Mouse (Mus musculus): ENCODE data around the gene 1700025C18Rik.

DNA sequence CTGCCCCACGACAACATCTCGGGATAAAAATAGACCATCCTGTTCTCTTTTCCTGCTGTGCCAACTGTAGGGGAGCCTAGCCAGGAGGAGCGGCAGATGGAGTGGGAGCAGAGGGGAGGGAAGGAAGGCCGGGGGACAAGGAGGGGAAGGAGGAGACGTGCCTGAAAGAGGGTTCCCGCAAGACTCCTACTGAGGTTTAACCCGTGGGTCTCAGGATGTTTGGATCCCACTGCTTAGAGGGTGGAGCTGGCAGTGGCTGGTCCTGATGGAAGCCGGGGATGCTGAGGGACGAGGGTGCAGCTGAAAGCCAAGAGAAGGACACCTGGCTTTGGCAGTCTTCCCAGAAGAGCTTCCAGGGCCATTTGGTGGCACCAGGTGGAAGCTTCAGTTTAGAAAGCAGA lies 17.2 kb downstream of the 1700025C18Rik start:
- TF ChIP-seq TAL1 (conservative IDR thresholded peaks at IDR 0.05; ENCODE audit: low read depth, low read length) (no peak), GATA1 (IDR thresholded peaks at IDR 0.05; ENCODE audit: borderline replicate concordance, low read length) (no peak)
